Mouse (Mus musculus) liver, embryonic 15.5 days (tissue): ENCODE results near the gene Lactbl1. TPM values are rescaled to one million over a fixed set of nuclear protein-coding genes. Genes with fewer than 3 reads are reported as not detected.
A peak's percentile ranks its signal among the peaks of the same experiment; 100 is the strongest.

Source experiments
- ATAC-seq: fragments of 200-750 bp; cut with Nextera tagmentation; 2 replicates; pipeline ENCODE4 v1.8.0; 2017; ENCODE audit warnings: moderate number of reproducible peaks, mild to moderate bottlenecking, moderate library complexity; ENCODE audit not compliant: insufficient read depth
- H3K27ac ChIP-seq: fragments of 300-500 bp; sonication (generic); replicated peaks from 2 replicates; pipeline ENCODE4 v1.5.1; 2015; ENCODE audit warnings: mild to moderate bottlenecking, inconsistent platforms
- H3K27me3 ChIP-seq: fragments of 300-500 bp; sonication (generic); 2 replicates; pipeline ENCODE4 v1.6.1; 2015; ENCODE audit warnings: mild to moderate bottlenecking, inconsistent platforms
- H3K36me3 ChIP-seq: fragments of 300-500 bp; sonication (generic); replicated peaks from 2 replicates; pipeline ENCODE4 v1.6.1; 2015; ENCODE audit warnings: moderate library complexity, mild to moderate bottlenecking, inconsistent platforms
- H3K4me1 ChIP-seq: fragments of 300-500 bp; sonication (generic); replicated peaks from 2 replicates; pipeline ENCODE4 v1.6.1; 2015; ENCODE audit warnings: inconsistent platforms
- H3K4me2 ChIP-seq: fragments of 300-500 bp; sonication (generic); 2 replicates; pipeline ENCODE4 v1.6.1; 2015; ENCODE audit warnings: moderate library complexity, mild to moderate bottlenecking, inconsistent platforms
- H3K4me3 ChIP-seq: fragments of 300-500 bp; sonication (generic); replicated peaks from 2 replicates; pipeline ENCODE4 v1.5.1; 2015; ENCODE audit warnings: mild to moderate bottlenecking, inconsistent platforms
- H3K9ac ChIP-seq: fragments of 300-500 bp; sonication (generic); 2 replicates; pipeline ENCODE4 v1.6.1; 2015; ENCODE audit warnings: moderate library complexity, mild to moderate bottlenecking, inconsistent platforms
- H3K9me3 ChIP-seq: fragments of 300-500 bp; sonication (generic); replicated peaks from 2 replicates; pipeline ENCODE4 v1.6.1; 2016; ENCODE audit warnings: inconsistent platforms
- WGBS: fragments of 180-500 bp; shearing (Covaris S2); methylation state at CpG from one replicate; pipeline ENCODE4 v1.1.7; 2015; ENCODE audit warnings: mixed read lengths; ENCODE audit not compliant: insufficient replicate concordance; 5-methylcytosine and 5-hydroxymethylcytosine counted together
- polyA plus RNA-seq: library from polyadenylated mRNA; unstranded; fragments of >200 nt; fragmentation: Nextera tagmentation; extraction: Ambion mirVana; gene quantifications from 2 replicates; pipeline ENCODE4 v1.2.1, GENCODE M21; 2015

Lactbl1 gene
- polyA plus RNA-seq, 1 experiment from 2014 or later, result not detected

- no peak overlapping the region for H3K4me3 ChIP-seq
- no peaks in the 10 kb centered on the region for H3K9me3 ChIP-seq
- no peak overlapping the region for H3K4me2 ChIP-seq
- peak; percentile 25; the same call in 1 of the 2 replicates for ATAC-seq
- WGBS, result 11% methylated on average over 6 of the region's 6 CpGs
- no peak overlapping the region for H3K27ac ChIP-seq
- H3K27me3 ChIP-seq, result 0 out of 2 replicates have a peak, but pooled peaks cover 6% of the 10 kb centered on the region
- H3K4me1 ChIP-seq, result peaks cover 21% of the 10 kb centered on the region
- H3K9ac ChIP-seq, result no peak overlapping the region
- H3K36me3 ChIP-seq, result no peaks in the 10 kb centered on the region
Measured at GRCm38 (mm10) chr4:136653019-136653418, 30.6 kb downstream of the Lactbl1 start.

DNA sequence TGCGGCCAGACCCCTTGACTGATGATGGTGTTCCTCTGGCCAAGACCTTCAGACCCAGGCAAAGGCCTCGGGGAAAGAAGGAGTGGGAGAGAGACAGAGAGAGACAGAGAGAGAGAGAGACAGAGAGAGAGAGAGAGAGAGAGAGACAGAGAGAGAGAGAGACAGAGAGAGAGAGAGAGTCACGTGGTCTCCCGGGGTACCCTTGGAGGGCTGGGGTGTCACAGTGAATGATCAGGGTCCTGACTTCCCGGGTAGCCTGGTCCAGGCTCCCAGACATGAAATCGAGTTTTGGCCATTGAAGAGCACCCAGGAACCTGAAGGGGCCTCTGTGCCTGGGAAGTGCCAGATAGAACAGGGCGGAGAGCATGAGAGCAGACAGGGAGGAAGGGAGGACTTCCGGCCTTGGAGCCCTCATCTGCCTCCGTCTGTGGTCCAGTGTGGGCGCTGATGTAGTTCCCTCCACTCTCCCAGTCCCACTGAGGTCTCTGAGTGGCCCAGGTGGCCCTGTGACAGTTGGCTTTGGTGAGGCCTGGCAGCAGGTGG, 31.3 kb downstream of the Lactbl1 start:
- WGBS, result 23% methylated on average over 10 of the region's 10 CpGs
- Histone ChIP-seq H3K9ac (no peak overlapping the region), H3K9me3 (no peaks in the 10 kb centered on the region), H3K4me2 (no peak overlapping the region), H3K4me1 (peaks cover 21% of the 10 kb centered on the region), H3K27ac (no peak overlapping the region), H3K27me3 (0 out of 2 replicates have a peak, but pooled peaks cover 6% of the 10 kb centered on the region), H3K36me3 (no peaks in the 10 kb centered on the region), H3K4me3 (no peak overlapping the region)
- no peak for ATAC-seq

- 23% methylated on average over 3 of the region's 3 CpGs for WGBS
- no peaks in the 10 kb centered on the region for H3K27me3 ChIP-seq
- H3K4me1 ChIP-seq, result peaks cover 4% of the 10 kb centered on the region; the same call in 1 of the 2 replicates
- H3K27ac ChIP-seq, result no peak overlapping the region
- H3K4me2 ChIP-seq, result no peak overlapping the region
- no peak overlapping the region for H3K4me3 ChIP-seq
- H3K9ac ChIP-seq, result no peak overlapping the region
- H3K9me3 ChIP-seq, result no peaks in the 10 kb centered on the region
- ATAC-seq, result no peak
- no peaks in the 10 kb centered on the region for H3K36me3 ChIP-seq
Measured at GRCm38 (mm10) chr4:136657914-136658313, 35.5 kb downstream of the Lactbl1 start.

- Histone ChIP-seq H3K4me1 (no peaks in the 10 kb centered on the region), H3K27me3 (no peaks in the 10 kb centered on the region), H3K9ac (no peak overlapping the region), H3K27ac (no peak overlapping the region), H3K4me3 (no peak overlapping the region), H3K36me3 (no peaks in the 10 kb centered on the region), H3K4me2 (no peak overlapping the region), H3K9me3 (no peaks in the 10 kb centered on the region)
- 59% methylated on average over 9 of the region's 9 CpGs for WGBS
- no peak for ATAC-seq
Measured at GRCm38 (mm10) chr4:136665068-136665467, 42.6 kb downstream of the Lactbl1 start.

DNA sequence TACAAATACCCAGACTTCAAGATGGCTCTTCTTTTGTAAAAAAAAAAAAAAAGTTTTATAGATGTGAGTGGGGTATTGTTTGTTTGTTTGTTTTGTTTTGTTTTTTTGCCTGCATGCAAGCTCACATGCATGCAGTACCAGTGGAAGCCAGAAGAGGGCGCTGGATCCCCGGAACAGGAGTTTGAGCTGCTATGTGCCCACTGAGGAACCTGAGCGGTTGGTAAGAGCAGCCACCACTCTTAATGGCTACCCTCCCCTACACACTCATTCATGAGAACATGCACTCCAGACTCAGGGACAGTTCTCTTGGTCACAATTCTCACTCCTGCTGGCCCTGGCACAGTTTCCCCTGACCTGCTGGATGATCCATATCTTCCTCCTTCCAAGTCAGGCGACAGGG, 43.6 kb downstream of the Lactbl1 start:
- Histone ChIP-seq H3K27ac (no peak overlapping the region), H3K4me3 (no peak overlapping the region), H3K9me3 (no peaks in the 10 kb centered on the region), H3K4me1 (no peaks in the 10 kb centered on the region), H3K4me2 (no peak overlapping the region), H3K9ac (no peak overlapping the region), H3K36me3 (no peaks in the 10 kb centered on the region), H3K27me3 (no peaks in the 10 kb centered on the region)
- 48% methylated on average over 4 of the region's 4 CpGs for WGBS
- no peak for ATAC-seq

GRCm38 (mm10) chr4:136667757-136668156, 45.3 kb downstream of the Lactbl1 start:
- Histone ChIP-seq H3K4me3 (no peak overlapping the region), H3K4me1 (no peaks in the 10 kb centered on the region), H3K9me3 (no peaks in the 10 kb centered on the region), H3K27me3 (no peaks in the 10 kb centered on the region), H3K4me2 (no peak overlapping the region), H3K27ac (no peak overlapping the region), H3K36me3 (no peaks in the 10 kb centered on the region), H3K9ac (no peak overlapping the region)
- WGBS, result 41% methylated on average over 10 of the region's 10 CpGs
- no peak for ATAC-seq

GRCm38 (mm10) chr4:136672335-136673090, 50.1 kb downstream of the Lactbl1 start:
- H3K27me3 ChIP-seq, result no peaks in the 10 kb centered on the region
- H3K9ac ChIP-seq, result no peak overlapping the region
- no peak overlapping the region for H3K27ac ChIP-seq
- H3K4me3 ChIP-seq, result no peak overlapping the region
- no peaks in the 10 kb centered on the region for H3K4me1 ChIP-seq
- no peaks in the 10 kb centered on the region for H3K36me3 ChIP-seq
- WGBS, result 71% methylated on average over 19 of the region's 19 CpGs
- ATAC-seq, result no peak
- H3K9me3 ChIP-seq, result no peaks in the 10 kb centered on the region
- no peak overlapping the region for H3K4me2 ChIP-seq

DNA sequence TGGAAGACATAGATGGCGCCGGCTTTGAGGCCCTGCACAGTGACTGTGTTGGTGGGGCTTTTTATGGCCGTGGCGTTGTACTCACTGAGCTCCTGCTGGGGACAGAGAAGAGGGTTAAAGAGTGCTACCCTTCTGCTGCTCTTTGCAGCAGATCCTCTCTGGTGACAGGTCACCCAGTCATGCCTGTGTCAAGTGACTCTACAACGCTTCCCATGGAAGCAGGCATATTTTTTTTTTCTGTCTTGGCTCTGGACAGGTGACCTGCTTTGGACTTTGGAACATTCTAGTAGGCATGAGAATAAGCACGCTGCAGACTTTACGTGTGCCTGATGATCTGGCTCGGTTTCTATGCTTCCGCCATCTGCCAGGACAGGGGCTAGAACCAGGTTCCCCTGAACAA, 53.0 kb downstream of the Lactbl1 start:
- ATAC-seq, result no peak
- Histone ChIP-seq H3K9me3 (no peaks in the 10 kb centered on the region), H3K27me3 (no peaks in the 10 kb centered on the region), H3K27ac (no peak overlapping the region), H3K4me1 (no peaks in the 10 kb centered on the region), H3K4me2 (no peak overlapping the region), H3K36me3 (no peaks in the 10 kb centered on the region), H3K9ac (no peak overlapping the region), H3K4me3 (no peak overlapping the region)
- WGBS, result 71% methylated on average over 9 of the region's 9 CpGs

DNA sequence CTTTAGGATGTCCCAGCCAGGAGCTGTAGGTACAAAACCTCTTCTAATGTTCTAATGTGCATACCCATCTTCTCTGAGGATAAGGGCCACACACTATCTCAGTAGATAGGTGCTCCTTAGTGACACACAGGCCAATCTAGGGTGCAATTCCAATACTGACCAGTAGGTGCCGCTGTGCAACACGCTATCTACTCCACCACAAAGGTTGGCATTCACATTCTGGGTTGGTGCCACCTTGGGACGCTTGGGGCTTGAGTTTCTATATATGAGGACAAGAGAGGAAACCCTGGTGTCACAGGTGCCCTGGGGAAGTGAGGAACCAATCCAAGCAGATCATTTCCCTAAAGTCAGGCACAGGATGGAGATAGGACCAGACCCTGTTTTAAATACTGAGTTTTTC, 56.1 kb downstream of the Lactbl1 start:
- Histone ChIP-seq H3K36me3 (no peaks in the 10 kb centered on the region), H3K4me3 (no peak overlapping the region), H3K27me3 (no peaks in the 10 kb centered on the region), H3K27ac (no peak overlapping the region), H3K4me2 (no peak overlapping the region), H3K9me3 (no peaks in the 10 kb centered on the region), H3K4me1 (no peaks in the 10 kb centered on the region), H3K9ac (no peak overlapping the region)
- no peak for ATAC-seq
- 7% methylated on average over 3 of the region's 3 CpGs for WGBS

DNA sequence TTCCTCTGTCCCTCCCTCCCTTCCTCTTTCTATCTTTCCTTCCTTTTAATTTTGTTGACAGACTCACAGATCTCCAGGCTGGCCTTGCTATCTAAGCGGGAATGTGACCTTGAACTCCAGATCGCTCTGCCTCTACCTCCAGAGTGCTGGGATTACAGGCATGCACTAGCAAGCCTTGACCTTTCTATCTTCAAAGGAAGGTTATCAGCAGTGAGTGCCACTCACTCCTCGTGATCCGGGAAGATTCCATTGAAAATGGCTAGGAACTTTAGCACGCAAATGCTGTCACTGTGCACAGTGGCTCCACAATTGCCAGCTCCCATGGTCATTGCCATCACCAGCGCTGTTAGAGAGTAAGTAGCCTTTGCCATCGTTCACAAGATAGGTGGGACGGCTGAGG, 56.8 kb downstream of the Lactbl1 start:
- H3K36me3 ChIP-seq, result no peaks in the 10 kb centered on the region
- H3K9me3 ChIP-seq, result no peaks in the 10 kb centered on the region
- 63% methylated on average over 8 of the region's 8 CpGs for WGBS
- no peak overlapping the region for H3K27ac ChIP-seq
- no peak overlapping the region for H3K4me3 ChIP-seq
- no peak overlapping the region for H3K4me2 ChIP-seq
- no peaks in the 10 kb centered on the region for H3K4me1 ChIP-seq
- no peak for ATAC-seq
- no peaks in the 10 kb centered on the region for H3K27me3 ChIP-seq
- H3K9ac ChIP-seq, result no peak overlapping the region

DNA sequence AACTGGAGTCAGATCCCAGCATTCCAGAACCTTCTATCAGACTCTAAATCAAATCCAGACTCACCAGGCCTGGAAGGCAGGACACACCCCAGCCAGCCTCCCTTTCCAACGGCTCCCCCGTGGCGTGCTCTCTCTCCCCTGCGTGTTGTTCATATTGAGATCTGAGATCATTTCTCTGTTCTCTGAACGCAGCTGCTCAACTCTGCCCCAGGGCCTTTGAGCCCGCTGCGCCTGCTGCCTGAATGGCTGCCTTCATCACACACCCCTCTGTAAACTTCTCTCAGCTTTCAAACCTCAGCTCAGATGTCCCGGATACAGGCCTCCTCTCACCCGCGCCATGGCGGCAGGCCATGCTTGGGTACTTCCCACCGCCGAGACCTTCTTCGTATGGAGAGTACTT, 58.2 kb downstream of the Lactbl1 start:
- H3K27ac ChIP-seq, result no peak overlapping the region
- WGBS, result 80% methylated on average over 14 of the region's 14 CpGs
- no peaks in the 10 kb centered on the region for H3K36me3 ChIP-seq
- no peak overlapping the region for H3K4me2 ChIP-seq
- no peak overlapping the region for H3K9ac ChIP-seq
- no peak for ATAC-seq
- H3K4me1 ChIP-seq, result no peaks in the 10 kb centered on the region
- no peaks in the 10 kb centered on the region for H3K9me3 ChIP-seq
- no peak overlapping the region for H3K4me3 ChIP-seq
- H3K27me3 ChIP-seq, result no peaks in the 10 kb centered on the region

DNA sequence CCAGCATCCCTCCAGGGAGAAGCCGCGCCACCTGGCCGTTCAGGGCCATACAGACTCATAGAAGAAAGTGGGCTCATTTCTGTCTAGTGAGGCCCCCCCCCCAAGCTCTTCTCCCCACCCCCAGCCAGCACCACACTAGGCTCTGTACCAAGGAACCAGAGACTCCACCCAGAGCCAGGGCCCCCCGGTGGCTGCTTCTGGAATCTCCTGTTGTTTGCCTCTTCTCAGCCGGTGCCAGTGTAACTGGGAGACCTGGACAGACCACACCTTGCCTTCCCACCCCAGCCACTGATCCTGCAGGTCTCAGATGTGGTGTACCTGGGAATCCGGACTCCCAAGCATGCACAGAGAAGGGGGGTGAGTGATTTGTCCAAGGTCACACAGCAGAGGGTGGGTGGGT, 62.1 kb downstream of the Lactbl1 start:
- WGBS, result 60% methylated on average over 6 of the region's 6 CpGs

More for the DNA sequence above, 62.1 kb downstream of the Lactbl1 start:
- Histone ChIP-seq H3K9ac (no peak overlapping the region), H3K4me2 (no peak overlapping the region), H3K4me1 (no peaks in the 10 kb centered on the region), H3K36me3 (no peaks in the 10 kb centered on the region), H3K27me3 (no peaks in the 10 kb centered on the region), H3K9me3 (no peaks in the 10 kb centered on the region), H3K4me3 (no peak overlapping the region), H3K27ac (no peak overlapping the region)
- ATAC-seq, result no peak
